Mouse (Mus musculus): ENCODE results near the gene Spata31d1a.

- TF ChIP-seq CTCF (IDR thresholded peaks at IDR 0.05; ENCODE audit: low read depth) (no peak), EP300 (IDR thresholded peaks at IDR 0.05; ENCODE audit: low read depth) (no peak)
These were observed 37.9 kb downstream of the Spata31d1a start for GRCm38 (mm10) chr13:59672248-59672647.
